Mouse (Mus musculus) left cerebral cortex, adult 18-20 months (tissue): ENCODE measurements at regions not wholly inside any gene's neighbourhood (a gene's known extent, or its start where the extent isn't known, plus 50 kb on each side); places are given as distances from the start of the nearest gene placed in this dataset.
A peak's percentile ranks its signal among the peaks of the same experiment; 100 is the strongest.

Source experiments
- DNase-seq, 2 experiments: peaks; one replicate each; pipeline ENCODE4 v3.0.0; 2021 to 2022; ENCODE audit warnings: low spot score in 2 of 2, mixed read lengths in 1 of 2

GRCm38 (mm10) chr3:106879994-106880393, 53.9 kb upstream of the Olfr266 start:
- no peak for DNase-seq

- peak; percentile 39 to 41 for DNase-seq
Observed at GRCm38 (mm10) chr3:106903198-106903597, 77.1 kb upstream of the Olfr266 start.

GRCm38 (mm10) chr3:106906668-106907067, 80.6 kb upstream of the Olfr266 start:
- DNase-seq, result no peak

GRCm38 (mm10) chr3:106936067-106936466, 99.9 kb upstream of the Kcna3 start:
- no peak for DNase-seq

GRCm38 (mm10) chr3:106940095-106940494, 95.9 kb upstream of the Kcna3 start:
- DNase-seq, result peak in 1 of 2 experiments; percentile 23

GRCm38 (mm10) chr3:106955555-106956446, 80.2 kb upstream of the Kcna3 start:
- DNase-seq, result no peak

GRCm38 (mm10) chr3:106957162-106957895, 78.6 kb upstream of the Kcna3 start:
- no peak for DNase-seq

- DNase-seq, result no peak
Observed at GRCm38 (mm10) chr3:106958194-106958593, 77.8 kb upstream of the Kcna3 start.

GRCm38 (mm10) chr3:106960596-106960995, 75.4 kb upstream of the Kcna3 start:
- no peak for DNase-seq

GRCm38 (mm10) chr3:106962466-106962865, 73.5 kb upstream of the Kcna3 start:
- no peak for DNase-seq

GRCm38 (mm10) chr3:106966198-106966597, 69.8 kb upstream of the Kcna3 start:
- DNase-seq, result no peak

- DNase-seq, result no peak
Observed at GRCm38 (mm10) chr3:106967479-106967878, 68.5 kb upstream of the Kcna3 start.

- no peak for DNase-seq
Observed at GRCm38 (mm10) chr3:106974114-106974789, 61.7 kb upstream of the Kcna3 start.

- DNase-seq, result peak; percentile 33 to 45
Observed at GRCm38 (mm10) chr3:106978728-106979127, 57.2 kb upstream of the Kcna3 start.

GRCm38 (mm10) chr3:106980914-106981313, 55.1 kb upstream of the Kcna3 start:
- DNase-seq, result no peak

- no peak for DNase-seq
Observed at GRCm38 (mm10) chr3:106981323-106981722, 54.6 kb upstream of the Kcna3 start.

GRCm38 (mm10) chr3:106984231-106984630, 51.7 kb upstream of the Kcna3 start:
- DNase-seq, result no peak
